Mouse (Mus musculus) stomach, postnatal 0 days (tissue): ENCODE measurements at regions not wholly inside any gene's neighbourhood (a gene's known extent, or its start where the extent isn't known, plus 50 kb on each side); places are given as distances from the start of the nearest gene placed in this dataset.

Experiments used
- ATAC-seq: fragments of 200-750 bp; cut with Nextera tagmentation; 2 replicates; pipeline ENCODE4 v1.8.0; 2017; ENCODE audit not compliant: low FRiP score, low TSS enrichment
- DNase-seq: peaks from one replicate; pipeline ENCODE4 v3.0.0-alpha.2; 2016; ENCODE audit warnings: low spot score
- H3K27ac ChIP-seq: fragments of 300-500 bp; sonication (generic); replicated peaks from 2 replicates; pipeline ENCODE4 v1.5.1; 2014; ENCODE audit warnings: mild to moderate bottlenecking, control low read depth
- H3K27me3 ChIP-seq: fragments of 300-500 bp; sonication (generic); 2 replicates; pipeline ENCODE4 v1.6.1; 2014; ENCODE audit warnings: low read length; ENCODE audit not compliant: control insufficient read depth, insufficient read depth
- H3K36me3 ChIP-seq: fragments of 300-500 bp; sonication (generic); 2 replicates; pipeline ENCODE4 v1.6.1; 2014; ENCODE audit warnings: low read length, mixed read lengths; ENCODE audit not compliant: control insufficient read depth, insufficient read depth
- H3K4me1 ChIP-seq: fragments of 300-500 bp; sonication (generic); replicated peaks from 2 replicates; pipeline ENCODE4 v1.6.1; 2014; ENCODE audit warnings: antibody characterized with exemption; ENCODE audit not compliant: control insufficient read depth, insufficient read depth
- H3K4me2 ChIP-seq: fragments of 300-500 bp; sonication (generic); replicated peaks from 2 replicates; pipeline ENCODE4 v1.6.1; 2014; ENCODE audit warnings: low read depth, mild to moderate bottlenecking, control low read depth, moderate library complexity
- H3K4me3 ChIP-seq: fragments of 300-500 bp; sonication (generic); 2 replicates; pipeline ENCODE4 v1.5.1; 2014; ENCODE audit warnings: low read depth, low read length, control low read depth
- H3K9ac ChIP-seq: fragments of 300-500 bp; sonication (generic); 2 replicates; pipeline ENCODE4 v1.6.1; 2014; ENCODE audit warnings: mild to moderate bottlenecking, low read length, control low read depth, mixed read lengths
- H3K9me3 ChIP-seq: fragments of 300-500 bp; sonication (generic); 2 replicates; pipeline ENCODE4 v1.6.1; 2016; ENCODE audit warnings: low read length; ENCODE audit not compliant: control insufficient read depth
- CTCF ChIP-seq: IDR thresholded peaks from 2 replicates; pipeline ENCODE4 v1.5.1; 2016; ENCODE audit warnings: antibody characterized with exemption, low read depth, mild to moderate bottlenecking, moderate library complexity
- EP300 ChIP-seq: optimal IDR thresholded peaks from 2 replicates; pipeline ENCODE3; 2016; ENCODE audit warnings: antibody characterized with exemption
- WGBS: fragments of 180-500 bp; shearing (Covaris S2); extraction: QIAGEN DNeasy Blood & Tissue Kit; methylation state at CpG from one replicate; pipeline ENCODE4 v1.1.7; 2014; 5-methylcytosine and 5-hydroxymethylcytosine counted together

DNA sequence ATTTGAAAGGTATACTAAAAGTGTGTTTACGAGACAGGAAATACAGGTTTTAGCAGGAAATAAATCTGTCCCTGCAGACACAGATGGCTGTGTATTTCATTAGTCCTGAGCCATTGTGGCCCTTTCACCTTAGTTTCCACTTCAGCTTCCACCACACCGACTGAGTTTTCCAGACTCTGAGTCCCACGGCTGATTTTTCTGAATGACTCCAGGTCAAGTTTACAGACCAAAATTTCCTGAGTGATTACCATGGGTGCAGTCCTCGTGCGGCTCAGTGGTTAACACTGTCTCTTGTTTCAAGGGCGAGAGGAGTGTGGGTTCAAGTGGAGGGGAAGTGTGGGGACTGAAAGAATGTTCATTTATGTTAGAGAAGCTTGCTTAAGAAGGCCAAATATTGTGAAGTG is 365.1 kb upstream of the Arglu1 start:
- no peak overlapping the region for H3K9ac ChIP-seq
- H3K4me3 ChIP-seq: no peak overlapping the region
- DNase-seq (no peak), ATAC-seq (no peak)
- no peak overlapping the region for H3K4me2 ChIP-seq
- no peaks in the 10 kb centered on the region for H3K27me3 ChIP-seq
- H3K36me3 ChIP-seq: no peaks in the 10 kb centered on the region
- no peaks in the 10 kb centered on the region for H3K4me1 ChIP-seq
- H3K9me3 ChIP-seq: no peaks in the 10 kb centered on the region
- no peak for TF ChIP-seq CTCF
- no peak overlapping the region for H3K27ac ChIP-seq
- 68% methylated on average over 6 of the region's 6 CpGs for WGBS

GRCm38 (mm10) chr8:9054801-9055200 is 364.5 kb upstream of the Arglu1 start:
- no peak for TF ChIP-seq CTCF
- TF ChIP-seq EP300: no peak
- Histone ChIP-seq H3K4me3 (no peak overlapping the region), H3K4me1 (no peaks in the 10 kb centered on the region), H3K9me3 (no peaks in the 10 kb centered on the region), H3K27me3 (no peaks in the 10 kb centered on the region), H3K36me3 (no peaks in the 10 kb centered on the region), H3K9ac (no peak overlapping the region), H3K4me2 (no peak overlapping the region), H3K27ac (no peak overlapping the region)
- no peak for DNase-seq
- WGBS: 74% methylated on average over 4 of the region's 4 CpGs
- ATAC-seq: no peak

DNA sequence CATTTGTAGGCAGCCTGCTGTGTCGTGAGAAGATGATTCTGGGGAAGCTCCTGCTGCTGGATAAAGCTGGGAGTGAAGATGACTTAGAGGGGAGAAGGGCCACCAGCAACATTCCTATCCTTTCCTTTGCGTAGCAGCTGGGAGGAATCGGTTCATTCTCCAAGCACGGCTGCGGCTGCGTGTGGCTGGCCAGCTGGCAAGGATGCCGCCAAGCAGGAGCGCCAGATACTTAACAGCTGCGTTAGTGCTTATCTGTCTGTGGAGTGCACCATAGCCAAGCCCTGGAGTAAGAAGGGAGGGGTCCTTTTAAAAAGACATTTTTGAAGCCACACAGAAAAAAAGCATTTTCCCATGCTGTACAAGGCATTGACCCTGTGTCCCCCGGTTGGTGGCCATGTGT is 361.4 kb upstream of the Arglu1 start:
- no peaks in the 10 kb centered on the region for H3K4me1 ChIP-seq
- H3K27me3 ChIP-seq: no peaks in the 10 kb centered on the region
- H3K4me3 ChIP-seq: no peak overlapping the region
- H3K36me3 ChIP-seq: no peaks in the 10 kb centered on the region
- TF ChIP-seq CTCF (no peak), EP300 (no peak)
- WGBS: 47% methylated on average over 10 of the region's 10 CpGs
- no peak for ATAC-seq
- peak; percentile 24 for DNase-seq
- no peak overlapping the region for H3K9ac ChIP-seq
- no peaks in the 10 kb centered on the region for H3K9me3 ChIP-seq
- 0 out of 2 replicates have a peak overlapping the region, but pooled peaks have one; percentile 11 for H3K4me2 ChIP-seq
- no peak overlapping the region for H3K27ac ChIP-seq

DNA sequence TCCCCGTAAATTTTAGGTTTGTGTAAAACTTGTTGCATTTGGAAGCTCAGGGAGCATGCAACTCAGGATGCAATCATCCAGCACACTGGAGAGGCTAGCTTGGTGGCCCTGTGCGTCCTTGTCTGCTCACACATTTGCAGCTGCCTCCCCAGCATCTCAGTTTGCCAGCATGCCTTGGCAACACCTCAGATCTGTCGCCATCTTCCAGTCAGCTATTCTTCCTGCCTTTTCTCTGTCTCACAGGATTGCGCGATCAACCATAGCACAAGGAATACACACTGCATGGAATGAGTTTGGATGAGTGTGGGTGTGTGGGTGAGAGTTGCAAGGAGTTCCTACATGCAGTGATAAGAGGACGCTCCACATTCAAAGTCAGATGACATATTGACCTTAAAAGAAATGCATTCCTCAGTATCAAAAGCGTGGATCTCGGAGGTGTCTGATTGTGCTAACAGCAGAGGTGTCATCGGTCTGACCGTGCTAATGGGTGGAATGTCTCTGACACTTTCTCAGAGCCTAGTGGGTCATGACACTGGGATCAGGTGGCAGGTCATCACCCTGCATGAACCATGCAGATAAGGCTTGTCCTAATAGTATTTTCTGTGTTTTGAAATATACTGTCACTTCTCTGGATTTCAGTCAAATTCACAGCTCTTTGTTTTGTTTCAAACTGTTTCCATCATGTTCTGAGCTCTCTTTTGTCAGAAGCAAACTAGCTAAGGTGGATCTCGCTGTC is 360.6 kb upstream of the Arglu1 start:
- no peak for ATAC-seq
- no peak overlapping the region for H3K4me2 ChIP-seq

DNA sequence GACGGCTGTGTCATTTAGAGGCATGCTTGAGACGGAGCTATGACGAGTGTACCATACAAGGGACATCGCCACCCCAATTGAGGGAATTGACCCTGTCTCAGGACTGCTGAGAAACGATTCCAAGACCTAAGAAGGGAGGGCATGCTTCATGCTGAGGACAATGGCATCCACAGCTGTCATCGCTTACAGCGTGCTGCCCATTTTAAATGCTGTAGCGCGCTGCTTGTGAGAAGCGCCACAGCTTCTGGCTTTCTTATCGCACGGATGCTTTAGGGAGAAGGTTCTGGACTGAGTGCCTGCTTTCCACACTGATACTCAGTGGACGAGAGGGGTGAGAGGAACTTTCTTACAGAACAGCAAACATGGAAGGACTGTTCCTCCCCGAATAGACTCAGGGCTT is 357.8 kb upstream of the Arglu1 start:
- Histone ChIP-seq H3K4me1 (no peaks in the 10 kb centered on the region), H3K4me2 (no peak overlapping the region), H3K27ac (no peak overlapping the region), H3K4me3 (no peak overlapping the region), H3K9ac (no peak overlapping the region), H3K9me3 (no peaks in the 10 kb centered on the region), H3K36me3 (no peaks in the 10 kb centered on the region), H3K27me3 (no peaks in the 10 kb centered on the region)
- no peak for ATAC-seq
- WGBS: 89% methylated on average over 14 of the region's 14 CpGs
- TF ChIP-seq CTCF (no peak), EP300 (no peak)
- no peak for DNase-seq

More for the DNA sequence above, 360.6 kb upstream of the Arglu1 start:
- WGBS: 74% methylated on average over 11 of the region's 11 CpGs
- Histone ChIP-seq H3K4me3 (no peak overlapping the region), H3K9me3 (no peaks in the 10 kb centered on the region), H3K36me3 (no peaks in the 10 kb centered on the region), H3K27ac (no peak overlapping the region), H3K4me1 (no peaks in the 10 kb centered on the region), H3K9ac (no peak overlapping the region), H3K27me3 (no peaks in the 10 kb centered on the region)
- no peak for DNase-seq
- TF ChIP-seq CTCF: no peak
- TF ChIP-seq EP300: no peak
